Mouse (Mus musculus): ENCODE data around the gene Akap6. TPM values are rescaled to one million over a fixed set of nuclear protein-coding genes. Genes with fewer than 3 reads are reported as not detected.

Gene Akap6
- total RNA-seq, 2 experiments from 2014 or later: 178 to 181 TPM

- DNase-seq (ENCODE audit: extremely low spot score in 1 of 2, low spot score in 2 of 2): no peak
- TF ChIP-seq CTCF (IDR thresholded peaks at IDR 0.05): no peak; the same call in 1 of the 2 replicates
- H3K4me3 ChIP-seq: no peak overlapping the region
- intact Hi-C loops (cut with DNase I): no loop called here
- H3K27ac ChIP-seq: no peak overlapping the region
Measured at GRCm38 (mm10) chr12:52856104-52856503, 156.9 kb downstream of the Akap6 start.

GRCm38 (mm10) chr12:52857306-52857705 is 158.1 kb downstream of the Akap6 start:
- intact Hi-C loops (cut with DNase I): no loop called here
- Histone ChIP-seq H3K4me3 (no peak overlapping the region), H3K27ac (no peak overlapping the region)
- TF ChIP-seq CTCF (IDR thresholded peaks at IDR 0.05): no peak
- DNase-seq (ENCODE audit: extremely low spot score in 1 of 2, low spot score in 2 of 2): no peak

- intact Hi-C loops (cut with DNase I): no loop called here
- Histone ChIP-seq H3K4me3 (no peak overlapping the region), H3K27ac (no peak overlapping the region)
- TF ChIP-seq CTCF (IDR thresholded peaks at IDR 0.05): no peak
- no peak for DNase-seq (ENCODE audit: extremely low spot score in 1 of 2, low spot score in 2 of 2)
Measured at GRCm38 (mm10) chr12:52861922-52862321, 162.7 kb downstream of the Akap6 start.

GRCm38 (mm10) chr12:52868000-52868624 is 168.9 kb downstream of the Akap6 start:
- H3K27ac ChIP-seq: no peak overlapping the region
- TF ChIP-seq CTCF (IDR thresholded peaks at IDR 0.05): no peak
- DNase-seq (ENCODE audit: extremely low spot score in 1 of 2, low spot score in 2 of 2): no peak
- intact Hi-C loops (cut with DNase I): no loop called here
- no peak overlapping the region for H3K4me3 ChIP-seq

GRCm38 (mm10) chr12:52871604-52872003 is 172.4 kb downstream of the Akap6 start:
- no peak overlapping the region for H3K27ac ChIP-seq
- no peak for DNase-seq (ENCODE audit: extremely low spot score in 1 of 2, low spot score in 2 of 2)
- TF ChIP-seq CTCF (IDR thresholded peaks at IDR 0.05): no peak
- H3K4me3 ChIP-seq: no peak overlapping the region
- intact Hi-C loops (cut with DNase I): no loop called here

- Histone ChIP-seq H3K4me3 (no peak overlapping the region), H3K27ac (no peak overlapping the region)
- no peak for TF ChIP-seq CTCF (IDR thresholded peaks at IDR 0.05)
- intact Hi-C loops (cut with DNase I): no loop called here
- DNase-seq (ENCODE audit: extremely low spot score in 1 of 2, low spot score in 2 of 2): no peak
Measured at GRCm38 (mm10) chr12:52874332-52874923, 175.2 kb downstream of the Akap6 start.

GRCm38 (mm10) chr12:52876065-52876464 is 176.9 kb downstream of the Akap6 start:
- intact Hi-C loops (cut with DNase I): no loop called here
- TF ChIP-seq CTCF (IDR thresholded peaks at IDR 0.05): no peak

GRCm38 (mm10) chr12:52876978-52877769 is 178.0 kb downstream of the Akap6 start:
- H3K27ac ChIP-seq: no peak overlapping the region
- no peak for TF ChIP-seq CTCF (IDR thresholded peaks at IDR 0.05)
- no peak for DNase-seq (ENCODE audit: extremely low spot score in 1 of 2, low spot score in 2 of 2)
- H3K4me3 ChIP-seq: no peak overlapping the region
- intact Hi-C loops (cut with DNase I): no loop called here

More at GRCm38 (mm10) chr12:52876065-52876464, 176.9 kb downstream of the Akap6 start:
- DNase-seq (ENCODE audit: extremely low spot score in 1 of 2, low spot score in 2 of 2): no peak
- no peak overlapping the region for H3K4me3 ChIP-seq
- no peak overlapping the region for H3K27ac ChIP-seq

GRCm38 (mm10) chr12:52879324-52879723 is 180.1 kb downstream of the Akap6 start:
- no peak overlapping the region for H3K27ac ChIP-seq
- TF ChIP-seq CTCF (IDR thresholded peaks at IDR 0.05): no peak
- no peak overlapping the region for H3K4me3 ChIP-seq
- DNase-seq (ENCODE audit: extremely low spot score in 1 of 2, low spot score in 2 of 2): no peak
- intact Hi-C loops (cut with DNase I): no loop called here

GRCm38 (mm10) chr12:52892519-52892918 is 193.3 kb downstream of the Akap6 start:
- Histone ChIP-seq H3K27ac (no peak overlapping the region), H3K4me3 (no peak overlapping the region)
- TF ChIP-seq CTCF (IDR thresholded peaks at IDR 0.05): no peak
- intact Hi-C loops (cut with DNase I): loop anchor here (5.0 to 10.0 kb wide), 6 partner anchors 190 to 888 kb away; partner anchors contain the start of genes Arhgap5 and Dtd2
- no peak for DNase-seq (ENCODE audit: extremely low spot score in 1 of 2, low spot score in 2 of 2)

- Histone ChIP-seq H3K4me3 (no peak overlapping the region), H3K27ac (no peak overlapping the region)
- DNase-seq (ENCODE audit: extremely low spot score in 1 of 2, low spot score in 2 of 2): no peak
- intact Hi-C loops (cut with DNase I): loop anchor here (2.0 to 10.0 kb wide), 7 partner anchors 61 to 889 kb away; partner anchors contain the start of genes Arhgap5 and Dtd2
- TF ChIP-seq CTCF (IDR thresholded peaks at IDR 0.05): no peak
Measured at GRCm38 (mm10) chr12:52893656-52894405, 194.6 kb downstream of the Akap6 start.
